Mouse (Mus musculus): ENCODE measurements around the gene Dpm2. TPM values are rescaled to one million over a fixed set of nuclear protein-coding genes. Genes with fewer than 3 reads are reported as not detected.

The Dpm2 gene
- total RNA-seq (2015) (82.8 and 91.7 TPM in 2 replicates), total RNA-seq (2017) (32.0 and 35.3 TPM in 2 replicates)

DNA sequence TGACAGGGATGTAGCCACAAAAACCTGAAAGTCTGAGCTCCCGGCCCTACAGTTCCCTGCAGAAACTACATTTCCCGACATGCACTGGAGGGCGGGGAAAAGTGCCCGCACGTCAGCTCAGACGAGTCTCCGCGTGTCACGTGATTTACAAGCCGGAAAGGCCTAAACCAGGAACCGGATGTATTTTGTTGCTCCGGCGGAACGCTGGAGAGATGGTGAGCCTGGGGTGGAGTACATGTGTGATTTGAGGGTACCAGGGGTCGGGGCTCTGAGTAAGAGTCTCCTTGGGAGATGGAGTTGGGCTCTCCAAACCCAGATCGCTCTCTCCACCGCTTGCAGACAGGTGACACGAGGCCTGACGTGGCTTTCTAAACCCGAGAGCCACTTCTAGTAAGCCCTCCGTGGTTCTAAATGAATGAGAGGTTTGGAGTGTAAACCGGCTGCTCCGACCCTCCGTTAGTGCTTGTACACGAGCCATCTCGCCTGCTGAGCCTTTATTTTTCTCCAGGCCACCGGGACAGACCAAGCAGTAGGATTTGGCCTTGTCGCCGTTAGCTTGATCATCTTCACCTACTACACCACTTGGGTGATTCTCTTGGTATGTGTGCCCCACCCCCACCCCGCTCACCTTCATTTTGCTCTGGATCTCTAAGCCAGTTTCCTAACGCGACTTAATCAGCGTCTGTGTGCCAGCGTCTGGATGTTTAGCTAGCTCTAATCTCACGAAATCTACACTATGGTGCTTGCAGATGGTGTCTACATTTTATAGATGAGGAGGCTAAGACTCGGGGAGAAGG is at the start of gene Dpm2:
Gene Dpm2, plus strand, starts transcription at position 161 of the 797 bp plus-strand sequence.
- ATAC-seq (ENCODE audit: poor library complexity, severe bottlenecking), result peak; percentile 94

DNA sequence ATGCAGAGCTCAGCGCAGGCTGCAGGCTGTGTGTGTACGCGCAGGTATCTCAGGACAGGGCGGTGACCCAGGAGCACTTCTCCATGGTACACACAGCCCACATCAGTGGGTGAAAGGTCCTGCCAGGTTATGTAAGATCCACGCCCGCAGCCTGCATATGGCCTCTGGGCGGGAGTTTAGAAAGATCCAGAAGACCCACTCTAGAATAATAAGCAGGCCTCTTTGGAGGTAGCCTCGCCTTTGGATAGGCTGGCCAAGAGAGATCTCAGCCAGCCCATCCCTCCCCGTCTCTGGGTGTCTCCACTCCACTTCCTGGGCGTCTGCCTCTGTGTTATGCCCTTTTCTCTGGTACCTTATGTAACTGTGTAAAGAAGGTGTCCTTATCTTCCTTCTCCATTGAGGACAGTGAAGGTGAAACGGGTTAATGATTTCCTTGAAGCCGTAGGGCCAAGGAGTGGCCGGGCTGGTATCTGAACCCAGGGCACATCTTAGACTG is 46.1 kb upstream of the Dpm2 start:
- ATAC-seq (ENCODE audit: poor library complexity, severe bottlenecking), result no peak

DNA sequence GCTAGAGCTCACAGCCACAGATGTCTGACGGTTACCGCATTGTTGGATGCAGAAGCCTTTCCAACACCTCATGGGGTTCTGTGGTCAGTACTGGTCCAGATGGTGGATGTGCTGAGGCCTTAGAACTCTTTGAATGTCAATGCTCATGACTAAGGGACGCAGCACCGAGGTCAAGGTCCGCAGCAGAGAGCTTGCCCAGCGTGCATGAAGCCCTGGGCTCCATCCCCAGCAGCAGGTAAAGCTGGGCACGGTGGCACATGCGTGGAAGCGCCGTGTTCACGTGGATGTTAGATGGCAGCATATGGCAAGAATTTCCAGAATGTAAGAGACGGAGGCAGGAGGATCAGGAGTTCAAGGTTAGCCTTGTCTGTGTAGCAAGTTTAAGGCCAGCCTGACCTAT is 44.8 kb upstream of the Dpm2 start:
- no peak for ATAC-seq (ENCODE audit: poor library complexity, severe bottlenecking)

DNA sequence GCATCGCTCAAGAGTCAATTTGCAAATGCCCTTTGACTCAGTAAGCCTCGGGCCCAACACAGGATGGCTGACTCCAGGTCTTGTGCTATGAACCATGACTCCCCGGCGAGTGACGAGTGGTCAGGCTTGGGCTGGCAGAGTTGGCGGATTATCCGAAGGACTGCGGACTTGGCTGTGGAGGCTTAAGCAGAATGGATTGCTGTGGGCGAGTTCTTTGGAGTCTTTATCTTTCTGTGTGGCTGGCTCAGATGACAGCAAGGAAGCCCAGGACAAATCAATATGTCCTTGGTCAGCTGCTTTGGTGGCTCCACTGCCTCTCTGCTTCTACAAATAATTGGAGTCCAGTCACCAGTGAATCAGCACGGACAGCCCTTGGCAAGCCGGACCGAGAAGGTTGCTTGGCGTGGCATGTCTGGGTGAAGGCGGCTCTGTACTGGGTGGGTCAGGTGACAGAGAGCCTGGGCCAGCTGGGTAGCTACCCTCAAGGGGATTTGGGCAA is 43.1 kb upstream of the Dpm2 start:
- no peak for ATAC-seq (ENCODE audit: poor library complexity, severe bottlenecking)

DNA sequence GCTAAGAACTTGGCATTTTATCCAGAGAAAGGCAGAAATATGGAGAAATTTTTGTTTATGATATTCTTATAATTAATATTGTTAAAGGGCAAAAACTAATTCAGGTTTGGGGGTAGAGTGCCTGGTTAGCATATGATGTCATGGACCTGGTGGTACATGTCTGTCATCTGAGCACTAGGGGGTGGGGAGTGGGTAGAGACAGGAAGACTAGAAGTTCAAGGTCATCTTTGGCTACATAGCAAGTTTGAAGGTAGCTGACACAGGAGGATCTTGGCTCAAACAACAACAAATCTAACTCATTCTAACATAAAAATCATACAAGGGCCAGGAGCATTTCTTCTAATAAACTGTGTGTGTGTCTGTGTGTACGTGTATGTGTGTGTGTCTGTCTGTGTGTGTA is 42.3 kb upstream of the Dpm2 start:
- no peak for ATAC-seq (ENCODE audit: poor library complexity, severe bottlenecking)

DNA sequence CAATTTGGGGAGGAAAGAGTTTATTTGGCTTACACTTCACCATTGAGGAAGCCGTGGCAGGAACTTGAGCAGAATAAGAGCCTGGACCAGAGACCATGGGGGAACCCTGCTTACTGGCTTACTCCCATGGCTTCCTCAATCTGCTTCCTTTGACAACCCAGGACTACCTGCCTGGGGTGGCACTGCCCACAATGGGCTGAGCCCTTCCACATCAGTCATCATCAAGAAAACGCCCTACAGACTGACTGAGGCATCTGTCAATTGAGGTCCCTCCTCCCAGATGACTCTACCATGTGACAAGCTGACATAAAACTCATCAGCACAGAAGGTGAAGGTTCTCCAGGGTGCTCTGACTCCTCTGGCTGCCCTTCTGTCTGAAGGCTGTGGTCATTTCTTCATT is 40.2 kb upstream of the Dpm2 start:
- ATAC-seq (ENCODE audit: poor library complexity, severe bottlenecking), result no peak

DNA sequence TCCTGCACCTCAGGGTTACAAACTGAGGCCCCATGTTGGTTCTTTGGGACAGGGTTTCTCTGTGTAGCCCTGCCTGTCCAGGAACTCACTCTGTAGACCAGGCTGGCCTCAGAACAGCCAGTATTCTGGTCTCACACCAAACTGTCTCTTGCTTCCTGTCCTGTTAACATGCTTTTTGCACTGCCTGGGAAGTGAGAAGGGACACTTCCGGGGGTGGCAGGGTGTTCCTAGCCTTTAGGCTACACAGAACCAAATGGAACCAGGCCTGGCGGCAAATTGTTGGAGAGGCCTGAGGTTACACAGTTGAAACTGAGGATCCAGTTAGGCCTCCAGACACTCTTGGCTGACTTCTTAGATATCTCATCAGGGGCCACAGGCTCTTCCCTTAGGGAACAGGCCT is 37.5 kb upstream of the Dpm2 start:
- ATAC-seq (ENCODE audit: poor library complexity, severe bottlenecking), result no peak

DNA sequence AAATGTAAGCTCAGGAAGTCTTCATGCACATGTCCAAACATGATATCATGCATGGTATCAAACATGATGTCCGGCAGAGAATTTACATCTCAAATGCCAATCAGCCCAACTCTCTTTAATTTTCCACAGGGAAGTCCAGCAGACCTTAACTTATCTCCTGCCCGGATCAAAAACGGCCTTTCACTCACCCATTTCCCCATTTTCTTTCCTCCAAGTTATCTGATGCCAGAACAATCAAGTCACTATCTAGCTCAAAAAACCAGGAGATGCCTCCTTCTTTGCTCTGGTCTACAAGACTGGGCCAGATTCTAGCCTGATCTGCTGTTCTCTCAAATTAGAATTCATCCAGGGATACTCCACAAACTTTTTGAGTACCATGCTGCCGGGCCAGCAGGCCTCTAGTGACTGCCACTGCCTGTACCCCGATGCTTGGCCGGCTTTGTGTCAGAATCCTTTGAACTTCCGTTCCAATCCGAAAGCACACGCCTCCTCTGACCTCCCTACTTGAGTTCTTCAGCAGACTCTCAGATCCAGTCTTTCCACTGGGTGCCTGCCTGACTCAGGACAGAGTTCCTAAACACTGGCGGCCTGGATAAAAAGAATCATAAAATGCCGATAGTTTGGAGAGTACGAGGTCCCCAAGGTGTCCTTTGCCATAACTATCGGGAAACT is 36.5 kb upstream of the Dpm2 start:
- ATAC-seq (ENCODE audit: poor library complexity, severe bottlenecking), result no peak

DNA sequence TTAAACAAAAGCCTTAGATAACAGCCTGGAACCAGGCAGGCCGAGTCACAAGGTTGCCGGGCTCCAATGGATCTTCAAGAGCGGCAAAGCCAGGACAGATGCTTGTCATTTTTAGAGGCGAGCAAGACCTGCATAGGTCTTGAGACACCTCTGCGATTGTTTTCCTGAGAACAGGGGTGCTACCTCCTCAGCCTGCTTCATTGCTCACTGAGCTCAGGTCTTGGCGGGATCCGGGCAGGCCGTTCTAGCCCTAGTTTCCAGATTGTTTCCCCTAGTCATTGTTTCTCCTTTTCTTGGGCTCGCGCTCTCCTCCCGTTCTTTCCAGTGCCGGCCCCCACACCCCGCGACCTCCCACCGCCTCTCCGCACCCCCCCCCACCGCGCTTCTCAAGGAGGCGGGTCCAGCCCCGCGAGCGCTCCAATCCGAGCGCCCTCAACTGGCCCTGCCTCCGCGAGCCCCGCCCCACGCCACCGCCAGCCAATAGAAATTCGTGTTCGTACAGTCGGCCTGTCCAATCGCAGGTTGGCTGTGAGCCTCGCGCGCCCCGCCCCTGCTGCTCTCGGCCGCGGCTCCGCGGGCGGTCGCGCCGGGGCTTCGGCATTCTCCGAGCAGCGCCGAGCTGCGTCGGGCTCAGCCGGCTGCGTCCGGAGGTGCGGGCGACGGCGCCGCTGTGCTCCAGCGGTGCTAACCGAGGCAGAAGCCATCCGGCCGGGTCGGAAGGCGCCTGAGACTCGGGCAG is 35.8 kb upstream of the Dpm2 start, which contains the start of gene Fam102a:
Gene Fam102a, plus strand, starts transcription at position 600 of the 739 bp plus-strand sequence.
- ATAC-seq (ENCODE audit: poor library complexity, severe bottlenecking), result peak; percentile 81

DNA sequence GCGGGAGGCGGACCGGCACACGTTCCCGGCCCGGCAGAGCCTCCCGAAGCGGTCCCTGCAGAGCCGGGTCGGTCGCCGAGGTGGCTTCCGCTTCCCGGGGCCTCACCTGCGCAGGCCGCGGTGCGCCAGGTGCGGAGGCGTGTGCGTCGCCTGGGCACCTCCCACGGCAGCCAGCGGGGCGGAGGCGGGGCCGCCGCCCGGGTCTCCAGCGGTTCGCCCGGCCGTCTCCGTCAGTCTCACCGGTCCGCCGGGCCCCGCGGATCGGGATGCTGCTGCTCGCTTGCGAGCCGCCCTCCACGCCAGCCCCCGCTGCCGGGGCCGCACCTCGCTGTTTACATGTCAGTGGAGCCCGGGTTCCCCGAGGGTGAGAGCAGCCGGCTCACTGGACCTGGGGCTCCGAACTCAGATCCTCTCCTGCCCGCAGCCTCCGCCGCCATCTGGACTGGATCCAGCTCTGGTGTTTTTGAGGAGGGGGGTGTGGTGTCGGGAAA is 35.1 kb upstream of the Dpm2 start:
- ATAC-seq (ENCODE audit: poor library complexity, severe bottlenecking), result peak; percentile 13; the same call in 1 of the 2 replicates

DNA sequence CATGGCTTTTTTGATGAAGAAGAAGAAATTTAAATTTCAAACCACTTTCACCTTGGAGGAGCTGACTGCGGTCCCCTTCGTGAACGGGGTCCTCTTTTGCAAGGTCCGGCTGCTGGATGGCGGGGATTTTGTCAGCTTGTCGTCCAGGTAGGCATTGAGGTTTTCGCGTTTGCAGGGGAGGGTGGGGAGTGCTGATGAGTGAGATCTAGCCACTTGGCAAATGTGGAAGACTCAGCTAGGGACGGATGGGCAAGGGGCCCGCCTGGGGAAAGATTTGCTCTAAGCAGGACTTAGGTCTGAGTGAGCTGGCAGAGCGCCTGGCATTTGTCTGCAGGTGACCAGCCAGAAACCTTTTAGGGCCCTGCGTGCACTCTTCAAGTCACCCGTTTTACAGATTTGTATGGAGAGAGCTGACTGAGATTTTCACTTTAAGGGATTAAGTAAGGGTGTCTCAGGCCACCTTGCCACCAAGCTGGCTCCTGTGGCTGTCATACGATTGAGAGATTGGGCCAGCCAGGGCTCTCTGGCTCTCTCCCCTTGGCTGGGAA is 34.5 kb upstream of the Dpm2 start:
- no peak for ATAC-seq (ENCODE audit: poor library complexity, severe bottlenecking)

DNA sequence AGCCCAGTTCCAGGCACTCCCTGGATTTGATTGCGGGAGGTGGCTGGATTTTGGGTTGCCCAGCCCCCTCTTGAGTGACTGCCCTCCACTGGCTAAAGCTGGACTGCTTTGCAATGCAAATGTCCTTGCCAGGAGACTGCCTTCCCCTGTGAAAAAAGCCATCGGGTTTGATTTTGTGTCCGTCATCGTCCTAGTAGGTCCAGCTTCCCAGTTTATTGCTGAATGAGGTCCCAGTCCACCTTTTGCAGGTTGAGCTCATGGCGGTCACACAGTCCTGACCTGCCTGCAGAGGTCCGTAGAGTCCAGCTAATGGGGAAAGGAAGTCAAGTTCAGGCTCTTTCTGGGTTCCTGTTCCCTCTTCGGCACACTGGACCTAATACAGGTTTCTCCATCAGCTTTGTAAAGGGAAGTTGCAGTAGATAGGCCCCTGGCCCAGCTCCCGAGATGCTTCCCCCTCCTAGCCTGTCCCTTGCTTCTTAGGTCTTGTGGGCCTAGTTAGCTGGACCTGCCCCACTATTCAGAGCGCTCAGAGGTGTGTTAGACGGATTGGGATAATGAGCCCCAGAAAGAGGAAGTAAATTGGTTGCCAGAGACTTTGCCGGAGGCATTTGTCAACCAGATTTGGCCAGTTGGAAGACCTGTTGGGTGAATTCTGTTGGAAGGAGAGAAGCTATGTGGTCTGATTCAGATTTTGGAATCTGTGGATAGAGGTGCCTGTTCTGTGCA is 33.9 kb upstream of the Dpm2 start:
- peak; percentile 63 for ATAC-seq (ENCODE audit: poor library complexity, severe bottlenecking)

DNA sequence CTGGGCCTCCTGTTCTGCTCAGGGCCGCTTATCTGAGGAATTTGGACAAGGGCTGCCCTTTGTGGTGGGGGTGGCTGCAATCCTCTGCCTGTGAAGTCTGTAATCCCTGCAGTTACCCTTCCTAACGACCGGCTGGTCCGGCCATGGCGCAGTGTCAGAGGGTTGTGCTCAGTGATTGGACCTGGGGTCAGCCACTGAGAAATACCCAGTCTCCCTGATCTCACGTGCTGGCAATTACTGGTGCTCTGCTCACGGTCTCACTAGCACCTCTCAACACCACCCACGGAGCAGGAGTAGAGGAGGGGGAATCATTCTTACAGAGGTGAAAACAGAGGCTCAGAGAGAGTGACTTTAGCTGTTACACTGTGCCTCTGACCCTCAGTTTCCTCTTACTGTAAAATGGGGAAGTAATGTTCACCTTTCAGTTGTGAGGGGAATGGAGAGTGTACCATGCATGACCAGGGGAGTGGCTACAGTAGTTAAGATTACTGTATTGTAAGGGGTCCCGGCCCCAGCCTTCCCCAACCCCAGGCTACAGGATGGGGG is 33.2 kb upstream of the Dpm2 start:
- ATAC-seq (ENCODE audit: poor library complexity, severe bottlenecking), result peak; percentile 37

DNA sequence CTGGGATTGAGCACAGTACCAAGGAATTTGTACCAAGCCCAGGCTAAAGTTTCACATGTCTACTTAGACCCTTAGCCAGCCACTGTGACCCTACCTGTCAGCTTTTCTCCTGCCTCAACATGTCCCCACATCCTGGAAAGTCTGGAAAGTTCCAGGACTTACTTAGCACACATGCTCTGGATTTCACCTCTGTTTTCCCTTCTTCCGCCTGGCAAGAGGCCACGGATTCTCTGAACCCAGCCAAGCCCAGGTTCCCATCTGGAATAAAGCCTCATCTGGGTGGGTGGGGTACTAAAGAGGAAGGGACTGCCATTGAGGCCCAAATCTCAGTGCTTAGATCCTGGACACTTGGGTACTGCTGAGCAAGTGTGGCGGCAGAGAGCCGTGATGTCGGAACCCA is 32.7 kb upstream of the Dpm2 start:
- ATAC-seq (ENCODE audit: poor library complexity, severe bottlenecking), result no peak

DNA sequence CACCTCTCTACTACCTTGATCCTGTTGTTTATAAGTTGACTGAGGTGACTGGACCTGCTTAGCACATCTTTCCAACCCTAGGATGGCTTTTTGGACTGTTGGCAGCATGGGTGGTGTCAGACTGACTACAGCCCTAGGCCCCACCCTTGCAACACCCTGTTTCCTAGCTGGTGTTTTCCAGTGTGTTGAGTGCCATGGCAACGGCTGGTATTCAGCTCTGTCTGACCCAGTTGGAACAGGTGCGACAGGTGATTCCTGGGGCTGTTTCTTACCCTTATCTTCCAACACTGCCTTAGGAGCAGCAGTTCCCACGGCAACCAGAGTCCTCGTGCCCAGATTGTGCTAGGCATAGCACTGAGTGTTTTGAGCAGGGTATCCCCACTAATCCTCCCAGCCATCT is 32.2 kb upstream of the Dpm2 start:
- ATAC-seq (ENCODE audit: poor library complexity, severe bottlenecking), result no peak

DNA sequence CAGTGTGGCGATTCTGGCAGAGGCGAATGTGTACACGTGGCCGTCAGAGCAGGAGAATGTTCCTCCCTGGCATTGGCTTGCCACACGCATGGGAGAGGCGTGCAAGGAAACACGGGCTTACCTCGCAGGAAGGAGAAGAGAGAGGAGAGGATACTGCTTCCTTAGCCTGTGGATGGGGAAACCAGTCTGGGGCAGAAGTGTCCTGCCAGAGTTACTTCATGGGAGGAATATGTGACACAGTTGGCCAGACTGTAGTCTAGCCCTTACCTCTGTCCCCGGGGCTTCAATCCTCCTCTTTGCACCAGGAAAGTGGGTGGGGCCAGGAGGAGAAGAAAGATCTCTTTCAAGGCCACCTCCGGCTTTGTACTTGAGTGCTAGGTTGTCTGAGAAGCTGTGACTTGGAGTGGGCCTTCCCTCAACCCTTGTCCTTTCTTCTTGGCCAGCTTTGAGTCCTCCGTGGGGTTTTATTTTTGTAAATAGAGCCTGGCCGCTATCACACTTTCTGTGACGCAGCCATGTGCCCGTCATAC is 31.1 kb upstream of the Dpm2 start:
- ATAC-seq (ENCODE audit: poor library complexity, severe bottlenecking), result no peak

DNA sequence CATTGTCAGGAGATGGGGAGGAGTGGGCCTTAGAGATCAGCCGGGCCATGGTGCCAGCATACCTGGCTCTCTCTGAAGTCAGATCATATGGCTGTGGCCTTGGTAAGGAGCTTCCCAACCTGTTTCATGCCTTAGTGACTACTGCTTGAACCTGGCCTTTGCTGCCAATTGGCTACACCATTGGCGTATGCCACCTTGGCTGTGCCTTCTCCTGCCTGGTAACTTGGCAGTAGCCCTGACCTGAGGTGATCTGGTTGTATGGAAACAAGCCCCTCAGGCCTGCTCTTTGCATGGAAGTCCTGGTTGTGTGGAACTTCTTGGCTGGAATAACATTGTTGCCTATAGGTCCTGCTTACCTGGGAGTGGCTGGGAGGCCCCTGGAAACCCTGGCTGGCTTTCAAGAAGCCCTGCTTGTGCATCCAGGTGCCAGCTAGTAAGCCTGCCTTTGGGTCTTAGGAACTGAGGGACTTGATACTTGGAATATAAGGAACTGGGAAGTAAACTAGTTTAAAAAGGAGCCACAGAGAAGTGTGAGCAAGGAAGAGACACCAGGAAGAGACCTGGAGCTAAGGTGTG is 29.2 kb upstream of the Dpm2 start:
- no peak for ATAC-seq (ENCODE audit: poor library complexity, severe bottlenecking)

DNA sequence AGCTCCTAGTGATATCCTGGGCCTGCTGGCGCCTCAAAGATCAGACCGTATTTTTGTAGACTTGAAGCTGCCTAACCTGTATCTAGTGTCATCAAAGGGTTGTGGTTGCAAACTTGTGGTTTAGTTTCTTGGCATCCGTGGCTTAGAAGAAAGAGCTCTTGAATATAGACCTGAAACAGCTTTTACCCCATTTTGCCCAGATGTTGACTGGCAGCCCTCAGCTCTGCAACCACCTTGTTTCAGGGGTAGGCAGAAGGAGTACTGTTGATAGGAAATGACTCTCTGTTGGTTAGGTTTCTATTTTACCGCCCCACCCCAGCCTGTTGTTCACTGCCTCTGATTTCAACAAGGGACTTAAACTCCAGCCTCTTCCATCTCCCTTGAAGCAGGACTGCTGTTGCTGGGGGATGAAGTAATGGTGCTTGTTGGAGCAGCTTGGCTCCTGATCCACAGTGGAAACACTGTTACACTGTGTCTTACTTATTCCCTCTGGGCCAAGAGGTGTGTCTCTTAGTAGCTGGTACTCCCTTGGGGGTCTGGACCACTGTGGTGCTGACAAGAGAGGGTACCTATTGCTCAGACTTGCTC is 28.6 kb upstream of the Dpm2 start:
- peak; percentile 20; the same call in 1 of the 2 replicates for ATAC-seq (ENCODE audit: poor library complexity, severe bottlenecking)

DNA sequence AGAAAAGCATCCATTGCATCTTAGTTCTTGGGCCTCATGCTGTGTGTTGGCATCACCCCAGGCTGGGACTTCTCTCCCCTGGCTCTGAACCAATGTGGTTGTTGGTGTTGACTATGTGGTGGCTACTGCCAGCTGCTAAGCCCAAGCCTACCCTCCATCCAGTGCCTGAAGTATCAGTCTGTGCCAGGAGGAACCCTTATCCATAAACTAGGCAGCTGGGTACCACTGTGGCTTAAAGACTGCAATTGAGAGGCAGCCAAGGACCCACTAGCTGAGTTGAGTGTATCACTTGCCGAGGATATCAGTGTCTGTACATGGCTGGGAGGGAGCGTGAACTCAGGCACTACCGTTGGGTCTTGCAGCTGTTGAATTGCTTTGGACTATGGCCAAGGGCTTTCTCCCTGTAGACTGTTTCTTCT is 27.6 kb upstream of the Dpm2 start:
- ATAC-seq (ENCODE audit: poor library complexity, severe bottlenecking), result no peak
